Mouse (Mus musculus) forebrain, embryonic 14.5 days (tissue): ENCODE results near the gene Slc12a8. TPM values are rescaled to one million over a fixed set of nuclear protein-coding genes. Genes with fewer than 3 reads are reported as not detected.
A peak's percentile ranks its signal among the peaks of the same experiment; 100 is the strongest.

Experiments used
- ATAC-seq: fragments of 200-750 bp; cut with Nextera tagmentation; 2 replicates; pipeline ENCODE4 v1.8.0; 2017; ENCODE audit warnings: mild to moderate bottlenecking, moderate library complexity
- DNase-seq: peaks from one replicate; pipeline ENCODE4 v3.0.0-alpha.2; 2015; ENCODE audit warnings: low spot score
- H3K27ac ChIP-seq: fragments of 300-500 bp; sonication (generic); 2 replicates; pipeline ENCODE4 v1.5.1; 2014; ENCODE audit warnings: low read depth, mild to moderate bottlenecking, control low read depth, low read length, moderate library complexity
- H3K27me3 ChIP-seq: fragments of 300-500 bp; sonication (generic); replicated peaks from 2 replicates; pipeline ENCODE4 v1.6.1; 2014; ENCODE audit warnings: low read length, control low read depth, mixed read lengths; ENCODE audit not compliant: control insufficient read depth, insufficient read depth
- H3K36me3 ChIP-seq: fragments of 300-500 bp; sonication (generic); 2 replicates; pipeline ENCODE4 v1.6.1; 2014; ENCODE audit warnings: low read length, control low read depth; ENCODE audit not compliant: control insufficient read depth, insufficient read depth
- H3K4me1 ChIP-seq: fragments of 300-500 bp; sonication (generic); 2 replicates; pipeline ENCODE4 v1.6.1; 2014; ENCODE audit warnings: antibody characterized with exemption, low read length, control low read depth; ENCODE audit not compliant: control insufficient read depth, insufficient read depth
- H3K4me2 ChIP-seq: fragments of 300-500 bp; sonication (generic); 2 replicates; pipeline ENCODE4 v1.6.1; 2014; ENCODE audit warnings: mild to moderate bottlenecking, control low read depth, low read length
- H3K4me3 ChIP-seq: fragments of 300-500 bp; sonication (generic); 2 replicates; pipeline ENCODE4 v1.5.1; 2014; ENCODE audit warnings: low read depth, low read length, control low read depth
- H3K9ac ChIP-seq: fragments of 300-500 bp; sonication (generic); 2 replicates; pipeline ENCODE4 v1.6.1; 2014; ENCODE audit warnings: mild to moderate bottlenecking, low read length, control low read depth, moderate library complexity
- H3K9me3 ChIP-seq: fragments of 300-500 bp; sonication (generic); replicated peaks from 2 replicates; pipeline ENCODE4 v1.6.1; 2016; ENCODE audit warnings: low read length, control low read depth, mixed read lengths; ENCODE audit not compliant: control insufficient read depth
- WGBS: fragments of 180-500 bp; shearing (Covaris S2); extraction: QIAGEN DNeasy Blood & Tissue Kit; methylation state at CpG from one replicate; pipeline ENCODE4 v1.1.7; 2014; 5-methylcytosine and 5-hydroxymethylcytosine counted together
- polyA plus RNA-seq: library from polyadenylated mRNA; unstranded; fragments of >200 nt; fragmentation: Nextera tagmentation; extraction: Ambion mirVana; gene quantifications from 2 replicates; pipeline ENCODE4 v1.2.1, GENCODE M21; 2014

The Slc12a8 gene
- polyA plus RNA-seq, 1 experiment from 2014 or later = 0.67 TPM

GRCm38 (mm10) chr16:33560281-33560680 lies 43.2 kb downstream of the Slc12a8 start:
- DNase-seq = peak; percentile 80
- 2% methylated on average over 6 of the region's 6 CpGs for WGBS
- Histone ChIP-seq H3K4me1 (no peaks in the 10 kb centered on the region), H3K27ac (0 out of 2 replicates have a peak overlapping the region, but pooled peaks have one; percentile 5), H3K27me3 (no peaks in the 10 kb centered on the region), H3K9ac (no peak overlapping the region), H3K36me3 (no peaks in the 10 kb centered on the region), H3K4me3 (no peak overlapping the region), H3K9me3 (no peaks in the 10 kb centered on the region), H3K4me2 (no peak overlapping the region)
- ATAC-seq = peak; percentile 87

GRCm38 (mm10) chr16:33561308-33562009 lies 44.3 kb downstream of the Slc12a8 start:
- Histone ChIP-seq H3K27me3 (no peaks in the 10 kb centered on the region), H3K4me2 (no peak overlapping the region), H3K4me1 (no peaks in the 10 kb centered on the region), H3K9ac (no peak overlapping the region), H3K9me3 (no peaks in the 10 kb centered on the region), H3K36me3 (no peaks in the 10 kb centered on the region), H3K27ac (no peak overlapping the region), H3K4me3 (no peak overlapping the region)
- WGBS = 74% methylated on average over 12 of the region's 12 CpGs
- ATAC-seq (no peak), DNase-seq (no peak)

- H3K9me3 ChIP-seq = no peaks in the 10 kb centered on the region
- H3K27me3 ChIP-seq = no peaks in the 10 kb centered on the region
- H3K4me1 ChIP-seq = no peaks in the 10 kb centered on the region
- no peak overlapping the region for H3K4me3 ChIP-seq
- 81% methylated on average over 12 of the region's 12 CpGs for WGBS
- no peak overlapping the region for H3K27ac ChIP-seq
- H3K4me2 ChIP-seq = no peak overlapping the region
- H3K9ac ChIP-seq = no peak overlapping the region
- no peak for ATAC-seq
- no peak for DNase-seq
- H3K36me3 ChIP-seq = no peaks in the 10 kb centered on the region
Measured at GRCm38 (mm10) chr16:33562874-33563537, 45.9 kb downstream of the Slc12a8 start.

- no peak overlapping the region for H3K4me3 ChIP-seq
- no peaks in the 10 kb centered on the region for H3K27me3 ChIP-seq
- H3K4me1 ChIP-seq = no peaks in the 10 kb centered on the region
- ATAC-seq (no peak), DNase-seq (no peak)
- no peaks in the 10 kb centered on the region for H3K36me3 ChIP-seq
- H3K4me2 ChIP-seq = no peak overlapping the region
- no peak overlapping the region for H3K27ac ChIP-seq
- H3K9ac ChIP-seq = no peak overlapping the region
- H3K9me3 ChIP-seq = no peaks in the 10 kb centered on the region
- WGBS = 80% methylated on average over 5 of the region's 5 CpGs
Measured at GRCm38 (mm10) chr16:33563538-33564013, 46.4 kb downstream of the Slc12a8 start.

GRCm38 (mm10) chr16:33566467-33566866 lies 49.3 kb downstream of the Slc12a8 start:
- Histone ChIP-seq H3K4me3 (no peak overlapping the region), H3K4me1 (no peaks in the 10 kb centered on the region), H3K27ac (no peak overlapping the region), H3K9me3 (no peaks in the 10 kb centered on the region), H3K4me2 (no peak overlapping the region), H3K27me3 (no peaks in the 10 kb centered on the region), H3K9ac (no peak overlapping the region), H3K36me3 (no peaks in the 10 kb centered on the region)
- no peak for DNase-seq
- 93% methylated on average over 10 of the region's 10 CpGs for WGBS
- ATAC-seq = no peak

GRCm38 (mm10) chr16:33567736-33568135 lies 50.6 kb downstream of the Slc12a8 start:
- no peak for DNase-seq
- no peak for ATAC-seq

GRCm38 (mm10) chr16:33568269-33569016 lies 51.3 kb downstream of the Slc12a8 start:
- no peak overlapping the region for H3K9ac ChIP-seq
- DNase-seq (no peak), ATAC-seq (no peak)
- no peak overlapping the region for H3K27ac ChIP-seq
- 91% methylated on average over 12 of the region's 12 CpGs for WGBS
- no peak overlapping the region for H3K4me2 ChIP-seq
- no peaks in the 10 kb centered on the region for H3K36me3 ChIP-seq
- no peak overlapping the region for H3K4me3 ChIP-seq
- no peaks in the 10 kb centered on the region for H3K4me1 ChIP-seq
- H3K9me3 ChIP-seq = no peaks in the 10 kb centered on the region
- H3K27me3 ChIP-seq = no peaks in the 10 kb centered on the region

More at GRCm38 (mm10) chr16:33567736-33568135, 50.6 kb downstream of the Slc12a8 start:
- Histone ChIP-seq H3K27me3 (no peaks in the 10 kb centered on the region), H3K4me3 (no peak overlapping the region), H3K36me3 (no peaks in the 10 kb centered on the region), H3K27ac (no peak overlapping the region), H3K9me3 (no peaks in the 10 kb centered on the region), H3K4me2 (no peak overlapping the region), H3K9ac (no peak overlapping the region), H3K4me1 (no peaks in the 10 kb centered on the region)
- WGBS = 73% methylated on average over 4 of the region's 4 CpGs

- Histone ChIP-seq H3K4me2 (no peak overlapping the region), H3K36me3 (no peaks in the 10 kb centered on the region), H3K9ac (no peak overlapping the region), H3K27me3 (no peaks in the 10 kb centered on the region), H3K9me3 (no peaks in the 10 kb centered on the region), H3K27ac (no peak overlapping the region), H3K4me1 (no peaks in the 10 kb centered on the region), H3K4me3 (no peak overlapping the region)
- DNase-seq (no peak), ATAC-seq (no peak)
- 87% methylated on average over 6 of the region's 6 CpGs for WGBS
Measured at GRCm38 (mm10) chr16:33572646-33573045, 55.5 kb downstream of the Slc12a8 start.
